Mouse (Mus musculus) ES-Bruce4 (cell line): ENCODE results near the gene Csmd2.

Source experiments
- CTCF ChIP-seq: IDR thresholded peaks from one replicate; pipeline ENCODE4 v1.8.1; 2011; ENCODE audit warnings: low read depth, low read length
- EP300 ChIP-seq: IDR thresholded peaks from 2 replicates; pipeline ENCODE4 v1.6.1; 2011; ENCODE audit warnings: low read depth, low read length; ENCODE audit not compliant: insufficient read depth
- POLR2A ChIP-seq: IDR thresholded peaks from one replicate; pipeline ENCODE4 v1.8.1; 2011; ENCODE audit warnings: low read length; ENCODE audit not compliant: insufficient read depth

DNA sequence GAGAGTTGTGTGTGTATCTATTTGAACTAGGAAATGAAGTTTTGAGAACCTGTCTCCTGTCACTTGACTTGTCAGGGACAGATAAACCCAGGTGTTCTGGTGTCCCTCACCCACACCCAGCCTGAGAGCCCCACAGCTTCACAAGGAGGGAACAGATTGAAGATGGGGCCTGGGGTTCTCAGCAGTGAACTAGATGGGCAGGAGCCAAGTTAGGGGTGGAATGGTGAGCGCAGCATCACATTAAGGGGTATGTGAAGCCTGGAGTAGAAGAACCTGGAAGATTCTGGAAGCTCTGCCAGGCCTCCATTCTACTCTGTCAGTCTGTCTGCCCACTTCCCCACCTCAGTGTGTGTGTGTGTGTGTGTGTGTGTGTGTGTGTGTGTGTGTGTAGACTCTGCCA is 184.0 kb downstream of the Csmd2 start:
- TF ChIP-seq CTCF: no peak
- no peak for TF ChIP-seq POLR2A
- TF ChIP-seq EP300: no peak
